Mouse (Mus musculus) hindbrain, embryonic 12.5 days (tissue): ENCODE data around the gene Olfr458. TPM values are rescaled to one million over a fixed set of nuclear protein-coding genes. Genes with fewer than 3 reads are reported as not detected.

Experiments
- ATAC-seq: fragments of 200-750 bp; cut with Nextera tagmentation; 2 replicates; pipeline ENCODE4 v1.8.0; 2017; ENCODE audit warnings: moderate TSS enrichment; ENCODE audit not compliant: low FRiP score
- H3K27ac ChIP-seq: fragments of 300-500 bp; sonication (generic); 2 replicates; pipeline ENCODE4 v1.5.1; 2016; ENCODE audit warnings: mild to moderate bottlenecking
- H3K27me3 ChIP-seq: fragments of 300-500 bp; sonication (generic); 2 replicates; pipeline ENCODE4 v1.6.1; 2016; ENCODE audit warnings: mild to moderate bottlenecking
- H3K36me3 ChIP-seq: fragments of 300-500 bp; sonication (generic); 2 replicates; pipeline ENCODE4 v1.6.1; 2016; ENCODE audit warnings: mild to moderate bottlenecking
- H3K4me1 ChIP-seq: fragments of 300-500 bp; sonication (generic); 2 replicates; pipeline ENCODE4 v1.6.1; 2016
- H3K4me2 ChIP-seq: fragments of 300-500 bp; sonication (generic); replicated peaks from 2 replicates; pipeline ENCODE4 v1.6.1; 2016; ENCODE audit warnings: mild to moderate bottlenecking
- H3K4me3 ChIP-seq: fragments of 300-500 bp; sonication (generic); 2 replicates; pipeline ENCODE4 v1.5.1; 2016; ENCODE audit warnings: mild to moderate bottlenecking
- H3K9ac ChIP-seq: fragments of 300-500 bp; sonication (generic); 2 replicates; pipeline ENCODE4 v1.6.1; 2016; ENCODE audit warnings: mild to moderate bottlenecking, moderate library complexity
- H3K9me3 ChIP-seq: fragments of 300-500 bp; sonication (generic); replicated peaks from 2 replicates; pipeline ENCODE4 v1.6.1; 2016; ENCODE audit warnings: mild to moderate bottlenecking
- WGBS: fragments of 180-500 bp; shearing (Covaris S2); methylation state at CpG from one replicate; pipeline ENCODE4 v1.1.7; 2016; 5-methylcytosine and 5-hydroxymethylcytosine counted together
- polyA plus RNA-seq: library from polyadenylated mRNA; unstranded; fragments of >200 nt; fragmentation: Nextera tagmentation; extraction: Ambion mirVana; gene quantifications from 2 replicates; pipeline ENCODE4 v1.2.1, GENCODE M21; 2016

Olfr458 gene
- polyA plus RNA-seq, 1 experiment from 2014 or later, result not detected

- Histone ChIP-seq H3K27ac (no peak overlapping the region), H3K4me3 (no peak overlapping the region), H3K27me3 (no peaks in the 10 kb centered on the region), H3K4me1 (no peaks in the 10 kb centered on the region), H3K9ac (no peak overlapping the region), H3K36me3 (no peaks in the 10 kb centered on the region), H3K9me3 (no peaks in the 10 kb centered on the region), H3K4me2 (no peak overlapping the region)
- ATAC-seq, result no peak
- WGBS, result 80% methylated on average over 2 of the region's 2 CpGs
These were observed 29.5 kb downstream of the Olfr458 start for GRCm38 (mm10) chr6:42435490-42435889.

- Histone ChIP-seq H3K36me3 (no peaks in the 10 kb centered on the region), H3K4me2 (no peak within 1 kb of the TSS), H3K27me3 (no peaks in the 10 kb centered on the region), H3K9me3 (no peaks in the 10 kb centered on the region), H3K27ac (no peak within 1 kb of the TSS), H3K9ac (no peak within 1 kb of the TSS), H3K4me1 (no peaks in the 10 kb centered on the region), H3K4me3 (no peak within 1 kb of the TSS)
- ATAC-seq, result no peak
- 85% methylated on average over 6 of the region's 6 CpGs for WGBS
These were observed 30.6 kb downstream of the Olfr458 start, which contains the start of gene Tas2r126 for GRCm38 (mm10) chr6:42434446-42434845. Tas2r126 (plus strand) TSS chr6:42434535.

GRCm38 (mm10) chr6:42433554-42433953, 31.4 kb downstream of the Olfr458 start:
- H3K9me3 ChIP-seq, result no peaks in the 10 kb centered on the region
- no peak overlapping the region for H3K4me3 ChIP-seq
- WGBS, result 68% methylated on average over 2 of the region's 2 CpGs
- H3K4me2 ChIP-seq, result no peak overlapping the region
- no peaks in the 10 kb centered on the region for H3K4me1 ChIP-seq
- no peak overlapping the region for H3K27ac ChIP-seq
- no peak overlapping the region for H3K9ac ChIP-seq
- no peak for ATAC-seq
- H3K36me3 ChIP-seq, result no peaks in the 10 kb centered on the region
- no peaks in the 10 kb centered on the region for H3K27me3 ChIP-seq

- H3K36me3 ChIP-seq, result no peaks in the 10 kb centered on the region
- no peak for ATAC-seq
- no peak overlapping the region for H3K4me3 ChIP-seq
- no peaks in the 10 kb centered on the region for H3K27me3 ChIP-seq
- H3K9me3 ChIP-seq, result no peaks in the 10 kb centered on the region
- no peak overlapping the region for H3K27ac ChIP-seq
- 90% methylated on average over 4 of the region's 4 CpGs for WGBS
- no peak overlapping the region for H3K4me2 ChIP-seq
- H3K4me1 ChIP-seq, result no peaks in the 10 kb centered on the region
- no peak overlapping the region for H3K9ac ChIP-seq
These were observed 38.7 kb downstream of the Olfr458 start for GRCm38 (mm10) chr6:42426337-42426736.

GRCm38 (mm10) chr6:42424472-42424871, 40.5 kb downstream of the Olfr458 start:
- H3K9ac ChIP-seq, result no peak overlapping the region
- H3K4me2 ChIP-seq, result no peak overlapping the region
- no peaks in the 10 kb centered on the region for H3K27me3 ChIP-seq
- no peaks in the 10 kb centered on the region for H3K4me1 ChIP-seq
- no peak overlapping the region for H3K4me3 ChIP-seq
- 92% methylated on average over 3 of the region's 3 CpGs for WGBS
- H3K36me3 ChIP-seq, result no peaks in the 10 kb centered on the region
- H3K9me3 ChIP-seq, result no peaks in the 10 kb centered on the region
- no peak for ATAC-seq
- H3K27ac ChIP-seq, result no peak overlapping the region

GRCm38 (mm10) chr6:42421439-42421838, 43.6 kb downstream of the Olfr458 start:
- Histone ChIP-seq H3K27ac (no peak overlapping the region), H3K27me3 (no peaks in the 10 kb centered on the region), H3K4me1 (no peaks in the 10 kb centered on the region), H3K9ac (no peak overlapping the region), H3K9me3 (no peaks in the 10 kb centered on the region), H3K4me2 (no peak overlapping the region), H3K36me3 (no peaks in the 10 kb centered on the region), H3K4me3 (no peak overlapping the region)
- no peak for ATAC-seq
- WGBS, result 84% methylated on average over 2 of the region's 2 CpGs

- Histone ChIP-seq H3K27me3 (no peaks in the 10 kb centered on the region), H3K36me3 (no peaks in the 10 kb centered on the region), H3K4me3 (no peak overlapping the region), H3K9me3 (no peaks in the 10 kb centered on the region), H3K4me2 (no peak overlapping the region), H3K27ac (no peak overlapping the region), H3K9ac (no peak overlapping the region), H3K4me1 (no peaks in the 10 kb centered on the region)
- WGBS, result 92% methylated on average over 2 of the region's 2 CpGs
- ATAC-seq, result no peak
These were observed 45.6 kb downstream of the Olfr458 start for GRCm38 (mm10) chr6:42419443-42419842.

Other genes with a start within 250 kb of the Olfr458 start
- gene Tas2r144, start 249.9 kb downstream of the Olfr458 start, polyA plus RNA-seq, result not detected in 2 replicates
- 16.2 and 18.8 TPM in 2 replicates for gene Gstk1, start 219.3 kb downstream of the Olfr458 start, polyA plus RNA-seq
- 0.81 and 1.4 TPM in 2 replicates for gene Tmem139, start 203.2 kb downstream of the Olfr458 start, polyA plus RNA-seq
- 61.4 and 63.5 TPM in 2 replicates for gene Casp2, start 200.2 kb downstream of the Olfr458 start, polyA plus RNA-seq
- 1.4 and 1.7 TPM in 2 replicates for gene Clcn1, start 178.5 kb downstream of the Olfr458 start, polyA plus RNA-seq
- gene Fam131b, start 140.6 kb downstream of the Olfr458 start, polyA plus RNA-seq, result 4.3 and 4.9 TPM in 2 replicates
- gene Zyx, start 115.6 kb downstream of the Olfr458 start, polyA plus RNA-seq, result 71.4 and 82.5 TPM in 2 replicates
- gene Epha1, start 91.9 kb downstream of the Olfr458 start, polyA plus RNA-seq, result 1.9 and 2.4 TPM in 2 replicates
- not detected in 2 replicates for gene Tas2r143, start 65.0 kb downstream of the Olfr458 start, polyA plus RNA-seq
- not detected in 2 replicates for gene Tas2r135, start 59.8 kb downstream of the Olfr458 start, polyA plus RNA-seq
- not detected in 2 replicates for gene Tas2r126, start 30.7 kb downstream of the Olfr458 start, polyA plus RNA-seq
- gene Olfr457, start 11.1 kb upstream of the Olfr458 start, polyA plus RNA-seq, result not detected in 2 replicates
- not detected in 2 replicates for gene Olfr456, start 22.0 kb upstream of the Olfr458 start, polyA plus RNA-seq
- not detected in 2 replicates for gene Olfr455, start 82.4 kb upstream of the Olfr458 start, polyA plus RNA-seq
- not detected in 2 replicates for gene Tcaf3, start 132.5 kb upstream of the Olfr458 start, polyA plus RNA-seq
- gene Tcaf2, start 180.1 kb upstream of the Olfr458 start, polyA plus RNA-seq, result 3.8 and 4.5 TPM in 2 replicates
- 189 and 192 TPM in 2 replicates for gene Tcaf1, start 244.9 kb upstream of the Olfr458 start, polyA plus RNA-seq